Mouse (Mus musculus) embryonic facial prominence, embryonic 13.5 days (tissue): ENCODE measurements around the gene Zfp384. TPM values are rescaled to one million over a fixed set of nuclear protein-coding genes. Genes with fewer than 3 reads are reported as not detected.
"Not testable (repeated sequence)": the region's sequence is repeated elsewhere in the genome, so short reads cannot be mapped to it uniquely, and the experiment has no call there.

Experiments used
- ATAC-seq: fragments of 200-750 bp; cut with Nextera tagmentation; 2 replicates; pipeline ENCODE4 v1.8.0; 2017; ENCODE audit warnings: low read depth; ENCODE audit not compliant: insufficient number of reproducible peaks, insufficient read depth, low FRiP score, low TSS enrichment
- H3K27ac ChIP-seq: fragments of 300-500 bp; sonication (generic); 2 replicates; pipeline ENCODE4 v1.5.1; 2015; ENCODE audit warnings: moderate library complexity, mild to moderate bottlenecking, inconsistent platforms
- H3K27me3 ChIP-seq: fragments of 300-500 bp; sonication (generic); 2 replicates; pipeline ENCODE4 v1.6.1; 2015; ENCODE audit warnings: mild to moderate bottlenecking, inconsistent platforms
- H3K36me3 ChIP-seq: fragments of 300-500 bp; sonication (generic); 2 replicates; pipeline ENCODE4 v1.6.1; 2015; ENCODE audit warnings: mild to moderate bottlenecking, inconsistent platforms
- H3K4me1 ChIP-seq: fragments of 300-500 bp; sonication (generic); 2 replicates; pipeline ENCODE4 v1.6.1; 2015; ENCODE audit warnings: inconsistent platforms
- H3K4me2 ChIP-seq: fragments of 300-500 bp; sonication (generic); 2 replicates; pipeline ENCODE4 v1.6.1; 2015; ENCODE audit warnings: moderate library complexity, mild to moderate bottlenecking, inconsistent platforms
- H3K4me3 ChIP-seq: fragments of 300-500 bp; sonication (generic); 2 replicates; pipeline ENCODE4 v1.5.1; 2015; ENCODE audit warnings: mild to moderate bottlenecking, inconsistent platforms
- H3K9ac ChIP-seq: fragments of 300-500 bp; sonication (generic); 2 replicates; pipeline ENCODE4 v1.6.1; 2015; ENCODE audit warnings: mild to moderate bottlenecking, inconsistent platforms
- H3K9me3 ChIP-seq: fragments of 300-500 bp; sonication (generic); 2 replicates; pipeline ENCODE4 v1.6.1; 2016; ENCODE audit warnings: inconsistent platforms
- WGBS: fragments of 180-500 bp; shearing (Covaris S2); methylation state at CpG from one replicate; pipeline ENCODE4 v1.1.7; 2015; ENCODE audit warnings: mixed read lengths; 5-methylcytosine and 5-hydroxymethylcytosine counted together
- polyA plus RNA-seq: library from polyadenylated mRNA; unstranded; fragments of >200 nt; fragmentation: Nextera tagmentation; extraction: Ambion mirVana; gene quantifications from 2 replicates; pipeline ENCODE4 v1.2.1, GENCODE M21; 2015

Zfp384 gene
- polyA plus RNA-seq, 1 experiment from 2014 or later: 19.9 TPM

GRCm38 (mm10) chr6:125017682-125018081 lies 8.7 kb downstream of the Zfp384 start:
- H3K27ac ChIP-seq: no peak overlapping the region
- H3K4me1 ChIP-seq: no peaks in the 10 kb centered on the region
- ATAC-seq: no peak
- H3K9ac ChIP-seq: no peak overlapping the region
- no peaks in the 10 kb centered on the region for H3K9me3 ChIP-seq
- H3K27me3 ChIP-seq: no peaks in the 10 kb centered on the region
- no peak overlapping the region for H3K4me2 ChIP-seq
- H3K4me3 ChIP-seq: no peak overlapping the region
- 92% methylated on average over 3 of the region's 3 CpGs for WGBS
- H3K36me3 ChIP-seq: peaks cover 79% of the 10 kb centered on the region

DNA sequence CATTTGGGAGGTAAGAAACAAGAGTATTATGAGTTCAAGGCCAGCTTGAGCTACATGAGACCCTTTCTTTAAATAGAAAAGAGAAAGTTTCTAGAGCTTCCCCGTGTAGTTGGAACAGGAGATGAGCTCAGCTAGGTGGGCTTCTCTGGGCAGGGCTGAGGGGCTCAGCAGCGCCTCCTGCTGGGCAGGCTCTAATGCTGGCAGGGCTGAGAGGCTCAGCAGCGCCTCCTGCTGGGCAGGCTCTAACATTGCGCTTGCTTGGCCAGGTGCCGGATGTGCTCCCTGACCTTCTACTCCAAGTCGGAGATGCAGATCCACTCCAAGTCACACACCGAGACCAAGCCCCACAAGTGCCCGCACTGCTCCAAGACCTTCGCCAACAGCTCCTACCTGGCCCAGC lies 21.6 kb downstream of the Zfp384 start:
- H3K36me3 ChIP-seq: peaks cover 83% of the 10 kb centered on the region
- not testable (repeated sequence) for H3K4me2 ChIP-seq, ATAC-seq, H3K9ac ChIP-seq, H3K27me3 ChIP-seq, H3K27ac ChIP-seq, H3K9me3 ChIP-seq, H3K4me3 ChIP-seq, H3K4me1 ChIP-seq
- whole genome bisulfite sequencing: 41% methylated on average over 8 of the region's 9 CpGs

DNA sequence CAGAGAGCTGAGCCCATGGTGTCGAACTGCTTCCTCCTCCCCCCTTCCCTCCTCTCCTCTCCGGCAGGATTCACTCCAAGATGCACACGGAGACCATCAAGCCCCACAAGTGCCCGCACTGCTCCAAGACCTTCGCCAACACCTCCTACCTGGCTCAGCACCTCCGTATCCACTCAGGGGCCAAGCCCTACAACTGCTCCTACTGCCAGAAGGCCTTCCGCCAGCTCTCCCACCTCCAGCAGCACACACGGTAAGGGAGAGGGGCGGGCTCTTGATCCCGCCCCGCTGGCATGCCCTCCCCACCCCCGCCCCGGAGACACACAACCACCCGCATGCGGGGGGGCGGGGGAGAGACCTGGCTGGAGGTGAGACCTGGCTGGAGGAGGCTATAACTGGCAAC lies 22.7 kb downstream of the Zfp384 start:
- no peak overlapping the region for H3K4me3 ChIP-seq
- H3K9ac ChIP-seq: no peak overlapping the region
- WGBS: 91% methylated on average over 16 of the region's 16 CpGs
- no peak overlapping the region for H3K4me2 ChIP-seq
- no peaks in the 10 kb centered on the region for H3K4me1 ChIP-seq
- no peaks in the 10 kb centered on the region for H3K27me3 ChIP-seq
- H3K36me3 ChIP-seq: peaks cover 83% of the 10 kb centered on the region
- ATAC-seq: no peak
- no peaks in the 10 kb centered on the region for H3K9me3 ChIP-seq
- no peak overlapping the region for H3K27ac ChIP-seq

DNA sequence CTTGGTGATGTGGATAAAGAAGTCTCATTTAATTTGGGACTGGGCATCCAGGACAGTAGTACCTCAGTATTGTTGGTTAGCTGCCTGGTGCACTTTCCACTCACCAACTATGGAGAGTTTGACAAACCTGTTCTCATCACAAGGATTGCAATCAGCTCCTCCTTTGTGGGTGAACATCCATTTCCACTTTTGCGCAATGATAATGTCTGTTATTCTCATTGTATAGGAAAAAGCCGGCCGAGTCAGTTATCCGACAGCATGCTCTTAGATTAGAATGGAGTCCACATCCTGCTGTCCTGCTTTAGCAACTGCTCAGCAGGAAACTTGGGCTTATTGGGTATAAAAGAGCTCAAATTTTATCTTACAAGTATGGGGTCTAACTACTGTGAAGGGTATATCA lies 29.7 kb downstream of the Zfp384 start:
- 96% methylated on average over 4 of the region's 4 CpGs for WGBS
- no peak overlapping the region for H3K9ac ChIP-seq
- no peaks in the 10 kb centered on the region for H3K27me3 ChIP-seq
- no peaks in the 10 kb centered on the region for H3K9me3 ChIP-seq
- no peak for ATAC-seq
- peaks cover 13% of the 10 kb centered on the region; the same call in 1 of the 2 replicates for H3K4me1 ChIP-seq
- H3K36me3 ChIP-seq: peaks cover 51% of the 10 kb centered on the region
- peak overlapping the region; percentile 91 for H3K27ac ChIP-seq
- H3K4me2 ChIP-seq: peak overlapping the region; percentile 58
- H3K4me3 ChIP-seq: peak overlapping the region; percentile 76

DNA sequence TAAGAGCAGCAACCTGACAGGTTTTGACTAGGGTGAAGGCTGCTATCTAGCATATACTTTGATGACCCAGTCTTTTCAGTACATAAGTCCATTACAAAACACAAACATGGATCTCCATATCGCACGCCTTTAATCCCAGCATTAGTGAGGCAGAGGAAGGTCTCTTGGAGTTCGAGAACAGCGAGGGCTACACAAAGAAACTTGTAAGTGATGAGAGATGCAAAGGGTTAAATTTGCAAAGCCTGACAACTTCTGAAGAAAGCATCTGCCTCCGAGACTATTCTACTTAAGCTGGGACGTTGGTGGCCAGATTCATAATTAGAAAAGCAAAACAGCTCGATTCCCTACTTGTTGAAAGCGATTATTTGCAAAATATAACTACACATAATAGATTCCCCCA lies 30.2 kb downstream of the Zfp384 start:
- Histone ChIP-seq H3K36me3 (peaks cover 51% of the 10 kb centered on the region), H3K4me1 (peaks cover 13% of the 10 kb centered on the region; the same call in 1 of the 2 replicates), H3K27me3 (no peaks in the 10 kb centered on the region), H3K4me2 (peak overlapping the region; percentile 58), H3K4me3 (peak overlapping the region; percentile 76), H3K9ac (peak overlapping the region; percentile 54), H3K9me3 (no peaks in the 10 kb centered on the region), H3K27ac (peak overlapping the region; percentile 91)
- ATAC-seq: no peak
- 7% methylated on average over 8 of the region's 8 CpGs for WGBS

GRCm38 (mm10) chr6:125039533-125040153 lies 30.7 kb downstream of the Zfp384 start, which contains the start of gene Ing4:
TSS of gene Ing4 (plus strand) at chr6:125039760.
- Histone ChIP-seq H3K27ac (peak within 1 kb of the TSS; percentile 91), H3K4me3 (peak within 1 kb of the TSS; percentile 76), H3K9ac (peak within 1 kb of the TSS; percentile 81), H3K36me3 (peaks cover 52% of the 10 kb centered on the region), H3K4me1 (peaks cover 13% of the 10 kb centered on the region; the same call in 1 of the 2 replicates), H3K27me3 (no peaks in the 10 kb centered on the region), H3K9me3 (no peaks in the 10 kb centered on the region), H3K4me2 (peak within 1 kb of the TSS; percentile 81)
- peak; percentile 90 for ATAC-seq
- WGBS: under 1% methylated on average over 26 of the region's 26 CpGs

DNA sequence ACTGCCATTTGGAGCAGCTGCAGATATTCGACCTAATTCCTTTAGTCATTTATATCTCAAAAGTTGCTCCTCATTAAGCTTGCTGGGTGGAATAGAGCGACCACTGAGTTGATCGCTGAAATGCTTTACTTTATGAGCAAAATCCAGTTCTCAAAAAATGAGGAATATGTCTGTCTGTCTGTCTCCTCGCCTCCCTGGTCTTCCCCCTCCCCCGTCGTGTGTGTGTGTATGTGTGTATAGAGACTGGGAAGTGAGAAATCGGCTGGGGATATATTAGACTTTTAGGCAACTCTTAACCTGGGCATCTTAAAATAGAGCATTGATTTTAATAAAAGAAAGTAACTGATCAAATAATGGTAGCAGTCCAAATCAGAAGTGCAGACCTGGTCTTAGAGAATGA lies 31.3 kb downstream of the Zfp384 start:
- no peaks in the 10 kb centered on the region for H3K9me3 ChIP-seq
- peak overlapping the region; percentile 81 for H3K4me2 ChIP-seq
- 12% methylated on average over 7 of the region's 7 CpGs for WGBS
- H3K27me3 ChIP-seq: no peaks in the 10 kb centered on the region
- H3K36me3 ChIP-seq: peaks cover 52% of the 10 kb centered on the region
- ATAC-seq: no peak
- H3K4me1 ChIP-seq: peaks cover 13% of the 10 kb centered on the region; the same call in 1 of the 2 replicates
- peak overlapping the region; percentile 81 for H3K9ac ChIP-seq
- H3K4me3 ChIP-seq: peak overlapping the region; percentile 76
- peak overlapping the region; percentile 78 for H3K27ac ChIP-seq

- no peak for ATAC-seq
- Histone ChIP-seq H3K36me3 (peaks cover 51% of the 10 kb centered on the region), H3K9ac (no peak overlapping the region), H3K4me3 (no peak overlapping the region), H3K4me1 (peaks cover 13% of the 10 kb centered on the region; the same call in 1 of the 2 replicates), H3K9me3 (no peaks in the 10 kb centered on the region), H3K27ac (no peak overlapping the region), H3K27me3 (no peaks in the 10 kb centered on the region), H3K4me2 (peak overlapping the region; percentile 81)
- 84% methylated on average over 7 of the region's 7 CpGs for WGBS
Observed at GRCm38 (mm10) chr6:125041047-125041446, 32.1 kb downstream of the Zfp384 start.

- 93% methylated on average over 7 of the region's 7 CpGs for WGBS
- H3K27me3 ChIP-seq: no peaks in the 10 kb centered on the region
- no peak overlapping the region for H3K9ac ChIP-seq
- no peak overlapping the region for H3K27ac ChIP-seq
- no peak overlapping the region for H3K4me3 ChIP-seq
- peaks cover 51% of the 10 kb centered on the region for H3K36me3 ChIP-seq
- no peaks in the 10 kb centered on the region for H3K9me3 ChIP-seq
- H3K4me1 ChIP-seq: peaks cover 13% of the 10 kb centered on the region; the same call in 1 of the 2 replicates
- ATAC-seq: no peak
- no peak overlapping the region for H3K4me2 ChIP-seq
Observed at GRCm38 (mm10) chr6:125042081-125042480, 33.1 kb downstream of the Zfp384 start.

DNA sequence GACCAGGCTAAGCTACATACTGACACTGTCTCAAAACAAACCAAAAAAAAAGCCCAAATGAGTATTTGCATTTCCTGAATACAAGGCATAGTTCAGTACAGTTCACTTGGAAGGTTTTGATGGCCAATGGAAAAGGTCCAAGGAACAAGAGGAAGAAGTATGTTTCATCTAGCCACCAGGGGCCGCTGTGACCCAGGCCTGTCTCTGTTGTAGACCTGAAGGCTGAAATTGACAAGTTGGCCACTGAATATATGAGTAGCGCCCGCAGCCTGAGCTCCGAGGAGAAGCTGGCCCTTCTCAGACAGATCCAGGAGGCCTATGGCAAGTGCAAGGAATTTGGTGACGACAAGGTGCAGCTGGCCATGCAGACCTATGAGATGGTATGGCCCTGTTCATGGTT lies 37.7 kb downstream of the Zfp384 start:
- H3K9ac ChIP-seq: no peak overlapping the region
- peaks cover 81% of the 10 kb centered on the region for H3K36me3 ChIP-seq
- H3K4me3 ChIP-seq: no peak overlapping the region
- H3K4me2 ChIP-seq: no peak overlapping the region
- 39% methylated on average over 5 of the region's 5 CpGs for WGBS
- ATAC-seq: no peak; the same call in 1 of the 2 replicates
- H3K4me1 ChIP-seq: no peaks in the 10 kb centered on the region
- no peaks in the 10 kb centered on the region for H3K9me3 ChIP-seq
- no peak overlapping the region for H3K27ac ChIP-seq
- H3K27me3 ChIP-seq: no peaks in the 10 kb centered on the region

DNA sequence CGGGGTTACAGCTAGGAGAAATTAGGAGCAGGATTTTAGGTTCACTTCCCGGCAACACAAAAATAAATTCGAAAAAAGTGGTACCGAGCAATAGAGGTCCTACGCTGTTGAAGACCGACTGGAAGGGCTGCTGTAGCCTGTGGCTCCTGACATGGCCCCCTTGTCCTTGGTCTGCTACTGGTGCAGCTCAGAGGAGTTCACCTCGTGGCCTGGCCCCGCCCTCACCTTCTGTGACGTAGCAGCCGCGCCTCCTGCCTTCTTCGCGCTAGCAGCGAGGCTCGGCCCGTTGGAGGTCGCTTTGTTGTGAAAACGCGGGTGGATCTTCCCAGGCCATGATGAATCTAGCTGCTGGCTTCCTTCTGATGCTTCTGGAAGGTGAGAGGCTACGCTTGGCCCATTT lies 40.7 kb downstream of the Zfp384 start, which contains the start of gene Acrbp:
TSS of gene Acrbp (plus strand) at position 12 of the 400 bp plus-strand sequence.
- Histone ChIP-seq H3K27me3 (no peaks in the 10 kb centered on the region), H3K9me3 (no peaks in the 10 kb centered on the region), H3K4me3 (no peak within 1 kb of the TSS), H3K27ac (no peak within 1 kb of the TSS), H3K4me1 (no peaks in the 10 kb centered on the region), H3K9ac (no peak within 1 kb of the TSS), H3K36me3 (peaks cover 95% of the 10 kb centered on the region), H3K4me2 (no peak within 1 kb of the TSS)
- no peak for ATAC-seq
- 33% methylated on average over 20 of the region's 20 CpGs for WGBS

DNA sequence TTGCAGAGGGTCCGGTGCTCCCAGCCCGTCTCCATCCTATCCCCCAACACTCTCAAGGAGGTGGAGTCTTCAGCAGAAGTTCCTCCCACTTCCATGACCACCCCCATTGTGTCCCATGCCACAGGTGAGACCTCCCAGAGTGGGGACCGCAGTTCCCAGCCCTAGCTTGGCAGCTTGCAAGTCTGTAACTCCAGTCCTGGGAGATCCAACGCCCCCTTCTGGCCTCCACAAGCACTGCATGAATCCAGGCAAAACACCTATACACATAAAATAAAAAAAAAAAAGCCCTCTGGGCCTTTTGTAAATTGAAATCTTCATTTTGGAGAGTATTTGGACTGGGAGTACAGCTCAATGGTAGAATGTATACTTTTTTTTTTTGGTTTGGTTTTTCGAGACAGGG lies 42.3 kb downstream of the Zfp384 start:
- Histone ChIP-seq H3K4me1 (no peaks in the 10 kb centered on the region), H3K9ac (no peak overlapping the region), H3K4me3 (no peak overlapping the region), H3K9me3 (no peaks in the 10 kb centered on the region), H3K4me2 (no peak overlapping the region), H3K27me3 (no peaks in the 10 kb centered on the region), H3K27ac (no peak overlapping the region), H3K36me3 (peaks cover 92% of the 10 kb centered on the region)
- ATAC-seq: no peak
- WGBS: 62% methylated on average over 5 of the region's 5 CpGs
